Mouse (Mus musculus): Measurements from ENCODE around the gene Iffo1.
A peak's percentile ranks its signal among the peaks of the same experiment; 100 is the strongest.

Gene Iffo1

GRCm38 (mm10) chr6:125142436-125142835, 2.6 kb upstream of the Iffo1 start:
- no peak for DNase-seq (ENCODE audit: low read depth, low spot score)

GRCm38 (mm10) chr6:125143128-125143527, 1.9 kb upstream of the Iffo1 start:
- DNase-seq (ENCODE audit: low read depth, low spot score), result no peak

- DNase-seq (ENCODE audit: low read depth, low spot score), result no peak
These were observed 1.1 kb upstream of the Iffo1 start for GRCm38 (mm10) chr6:125143904-125144303.

- DNase-seq (ENCODE audit: low read depth, low spot score), result no peak
These were observed 474 bp downstream of the Iffo1 start for GRCm38 (mm10) chr6:125145479-125145951.

GRCm38 (mm10) chr6:125146148-125146547, 1.1 kb downstream of the Iffo1 start:
- no peak for DNase-seq (ENCODE audit: low read depth, low spot score)

- DNase-seq (ENCODE audit: low read depth, low spot score), result peak; percentile 69
These were observed 1.8 kb downstream of the Iffo1 start for GRCm38 (mm10) chr6:125146797-125147196.

- no peak for DNase-seq (ENCODE audit: low read depth, low spot score)
These were observed 2.3 kb downstream of the Iffo1 start for GRCm38 (mm10) chr6:125147329-125147728.

GRCm38 (mm10) chr6:125148251-125148925, 3.3 kb downstream of the Iffo1 start:
- peak; percentile 88 for DNase-seq (ENCODE audit: low read depth, low spot score)

- peak; percentile 87 for DNase-seq (ENCODE audit: low read depth, low spot score)
These were observed 4.0 kb downstream of the Iffo1 start for GRCm38 (mm10) chr6:125148926-125149568.

- no peak for DNase-seq (ENCODE audit: low read depth, low spot score)
These were observed 4.5 kb downstream of the Iffo1 start for GRCm38 (mm10) chr6:125149569-125149950.

- peak; percentile 75 for DNase-seq (ENCODE audit: low read depth, low spot score)
These were observed 7.4 kb downstream of the Iffo1 start for GRCm38 (mm10) chr6:125152212-125153017.

- DNase-seq (ENCODE audit: low read depth, low spot score), result no peak
These were observed 8.0 kb downstream of the Iffo1 start for GRCm38 (mm10) chr6:125153018-125153389.

GRCm38 (mm10) chr6:125153682-125154081, 8.6 kb downstream of the Iffo1 start:
- DNase-seq (ENCODE audit: low read depth, low spot score), result no peak

GRCm38 (mm10) chr6:125154550-125154949, 9.5 kb downstream of the Iffo1 start:
- no peak for DNase-seq (ENCODE audit: low read depth, low spot score)

GRCm38 (mm10) chr6:125155262-125155661, 10.2 kb downstream of the Iffo1 start:
- no peak for DNase-seq (ENCODE audit: low read depth, low spot score)

- DNase-seq (ENCODE audit: low read depth, low spot score), result no peak
These were observed 11.4 kb downstream of the Iffo1 start for GRCm38 (mm10) chr6:125156491-125156890.

GRCm38 (mm10) chr6:125156903-125157614, 12.0 kb downstream of the Iffo1 start:
- no peak for DNase-seq (ENCODE audit: low read depth, low spot score)

- no peak for DNase-seq (ENCODE audit: low read depth, low spot score)
These were observed 14.0 kb downstream of the Iffo1 start for GRCm38 (mm10) chr6:125158944-125159492.

GRCm38 (mm10) chr6:125159773-125160557, 14.9 kb downstream of the Iffo1 start:
- DNase-seq (ENCODE audit: low read depth, low spot score), result no peak

GRCm38 (mm10) chr6:125160558-125160853, 15.5 kb downstream of the Iffo1 start:
- no peak for DNase-seq (ENCODE audit: low read depth, low spot score)
